Mouse (Mus musculus) forebrain, embryonic 11.5 days (tissue): ENCODE measurements around the gene Tmem263. TPM values are rescaled to one million over a fixed set of nuclear protein-coding genes. Genes with fewer than 3 reads are reported as not detected.
A peak's percentile ranks its signal among the peaks of the same experiment; 100 is the strongest.

Experiments
- ATAC-seq: fragments of 200-750 bp; cut with Nextera tagmentation; replicated peaks from 2 replicates; pipeline ENCODE4 v1.8.0; 2017; ENCODE audit warnings: moderate TSS enrichment; ENCODE audit not compliant: low FRiP score
- DNase-seq: peaks from one replicate; pipeline ENCODE4 v3.0.0-alpha.2; 2017; ENCODE audit warnings: low spot score
- H3K27ac ChIP-seq: fragments of 300-500 bp; sonication (generic); 2 replicates; pipeline ENCODE4 v1.5.1; 2014; ENCODE audit warnings: low read depth, low read length
- H3K27me3 ChIP-seq: fragments of 300-500 bp; sonication (generic); 2 replicates; pipeline ENCODE4 v1.6.1; 2014; ENCODE audit warnings: mild to moderate bottlenecking, low read length, mixed read lengths; ENCODE audit not compliant: control insufficient read depth, insufficient read depth
- H3K36me3 ChIP-seq: fragments of 300-500 bp; sonication (generic); 2 replicates; pipeline ENCODE4 v1.6.1; 2014; ENCODE audit warnings: mild to moderate bottlenecking, low read length, moderate library complexity, mixed read lengths; ENCODE audit not compliant: control insufficient read depth, insufficient read depth
- H3K4me1 ChIP-seq: fragments of 300-500 bp; sonication (generic); replicated peaks from 2 replicates; pipeline ENCODE4 v1.6.1; 2014; ENCODE audit warnings: low read length, mixed read lengths; ENCODE audit not compliant: control insufficient read depth, insufficient read depth
- H3K4me2 ChIP-seq: fragments of 300-500 bp; sonication (generic); 2 replicates; pipeline ENCODE4 v1.6.1; 2014; ENCODE audit warnings: low read depth, mild to moderate bottlenecking, low read length, moderate library complexity, mixed read lengths; ENCODE audit not compliant: severe bottlenecking
- H3K4me3 ChIP-seq: fragments of 300-500 bp; sonication (generic); 2 replicates; pipeline ENCODE4 v1.5.1; 2014; ENCODE audit warnings: low read depth, low read length
- H3K9ac ChIP-seq: fragments of 300-500 bp; sonication (generic); 2 replicates; pipeline ENCODE4 v1.6.1; 2014; ENCODE audit warnings: low read length
- H3K9me3 ChIP-seq: fragments of 300-500 bp; sonication (generic); 2 replicates; pipeline ENCODE4 v1.6.1; 2016; ENCODE audit warnings: low read length, mixed read lengths; ENCODE audit not compliant: control insufficient read depth
- WGBS: fragments of 180-500 bp; shearing (Covaris S2); extraction: QIAGEN DNeasy Blood & Tissue Kit; methylation state at CpG from one replicate; pipeline ENCODE4 v1.1.7; 2014; 5-methylcytosine and 5-hydroxymethylcytosine counted together
- polyA plus RNA-seq: library from polyadenylated mRNA; unstranded; fragments of >200 nt; fragmentation: Nextera tagmentation; extraction: Ambion mirVana; gene quantifications from 2 replicates; pipeline ENCODE4 v1.2.1, GENCODE M21; 2014

Gene Tmem263
- polyA plus RNA-seq, 1 experiment from 2014 or later: 66.5 TPM

DNA sequence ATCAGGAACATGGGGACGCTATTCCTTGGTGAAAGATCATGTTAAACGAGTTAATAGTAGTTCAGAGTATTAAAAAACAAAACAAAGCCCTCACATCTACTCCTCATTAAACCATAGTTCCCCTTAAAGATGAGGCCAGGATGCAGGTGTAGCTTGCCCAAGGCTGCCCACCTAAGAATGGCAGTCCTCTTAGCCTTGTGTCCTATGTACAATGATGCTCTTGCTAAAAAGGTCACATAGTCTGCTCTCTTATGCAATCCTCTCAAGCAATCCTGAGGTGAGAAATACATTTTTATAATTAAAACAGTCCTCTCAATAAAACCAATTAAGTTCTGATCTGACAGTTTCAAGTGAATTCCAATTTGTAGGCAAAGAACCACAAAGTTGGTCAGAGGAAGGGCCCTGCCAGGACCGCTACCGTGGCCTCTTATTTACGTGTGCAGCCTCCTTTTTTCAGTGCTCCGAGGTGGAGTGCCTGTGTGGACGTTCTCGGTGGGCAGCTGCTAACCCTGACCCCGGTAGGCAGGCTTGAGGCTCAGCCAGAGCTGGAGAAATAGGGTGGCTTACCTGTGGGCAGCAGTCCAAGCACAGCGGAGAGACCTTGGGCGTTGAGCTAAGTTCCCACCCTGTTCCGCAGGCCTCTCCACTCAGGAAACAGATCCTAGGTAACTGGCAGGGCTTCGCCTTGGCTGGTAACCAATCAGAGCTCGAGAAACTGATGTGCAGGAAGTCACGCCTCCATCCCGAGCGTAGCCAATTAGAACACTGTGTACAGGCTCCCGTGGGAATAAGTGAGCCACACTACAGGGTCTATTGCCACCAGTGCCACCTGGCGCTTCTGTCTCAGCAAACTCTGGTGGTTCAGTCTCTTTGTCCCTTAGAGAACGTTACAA lies 25.2 kb downstream of the Tmem263 start, which contains the start of gene Mterf2:
Gene Mterf2, minus strand, starts transcription at position 633 of the 893 bp plus-strand sequence.
- Histone ChIP-seq H3K4me1 (peaks cover 5% of the 10 kb centered on the region; the same call in 1 of the 2 replicates), H3K36me3 (no peaks in the 10 kb centered on the region; the same call in 1 of the 2 replicates), H3K9ac (peak within 1 kb of the TSS; percentile 73), H3K27ac (no peak within 1 kb of the TSS), H3K9me3 (no peaks in the 10 kb centered on the region), H3K4me3 (peak within 1 kb of the TSS; percentile 68), H3K27me3 (no peaks in the 10 kb centered on the region), H3K4me2 (peak within 1 kb of the TSS; percentile 66)
- WGBS: 8% methylated on average over 20 of the region's 20 CpGs
- DNase-seq: peak; percentile 93
- peak; percentile 100 for ATAC-seq

DNA sequence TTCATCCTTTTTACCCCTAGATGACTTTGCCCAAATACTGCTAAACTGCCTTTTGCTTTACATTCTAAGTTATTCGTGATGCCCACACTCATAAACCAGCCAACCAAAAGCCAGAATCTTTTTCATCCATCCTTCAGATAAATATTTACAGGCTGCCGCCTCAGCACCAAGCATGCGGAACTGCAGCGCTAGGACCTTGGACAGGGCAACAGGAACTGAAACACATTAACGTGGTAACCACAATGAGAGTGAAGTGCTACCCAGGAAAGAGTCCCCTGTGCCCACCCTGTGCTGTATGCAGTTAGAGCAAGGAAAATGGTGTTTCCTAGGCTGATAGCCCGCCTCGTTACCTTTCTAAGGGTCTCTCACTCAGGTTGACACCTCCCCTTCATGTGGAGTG lies 26.0 kb downstream of the Tmem263 start:
- WGBS: 21% methylated on average over 7 of the region's 7 CpGs
- no peak overlapping the region for H3K27ac ChIP-seq

DNA sequence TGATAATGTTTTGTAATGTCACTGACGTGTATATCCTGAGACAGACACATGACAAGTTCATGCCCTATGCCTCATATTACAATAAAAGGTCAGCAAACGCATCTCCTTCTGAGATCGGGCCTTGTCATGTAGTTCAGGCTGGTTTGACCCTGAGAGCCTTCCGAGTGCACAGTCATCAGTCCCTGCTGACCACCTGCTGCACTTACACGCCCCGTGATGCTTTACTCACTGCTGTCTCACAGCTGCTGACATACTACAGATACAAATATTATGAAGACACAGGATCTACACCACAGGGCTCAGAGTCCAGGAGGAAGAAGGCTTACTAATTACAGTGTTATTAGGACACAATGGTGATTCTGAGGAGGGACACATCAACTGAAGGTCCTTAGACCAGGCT lies 34.1 kb downstream of the Tmem263 start:
- Histone ChIP-seq H3K36me3 (no peaks in the 10 kb centered on the region; the same call in 1 of the 2 replicates), H3K27me3 (no peaks in the 10 kb centered on the region), H3K4me2 (no peak overlapping the region), H3K4me1 (no peaks in the 10 kb centered on the region), H3K4me3 (no peak overlapping the region), H3K9me3 (no peaks in the 10 kb centered on the region), H3K9ac (no peak overlapping the region), H3K27ac (no peak overlapping the region)
- 88% methylated on average over 6 of the region's 6 CpGs for WGBS
- ATAC-seq: no peak
- no peak for DNase-seq

More for the DNA sequence above, 26.0 kb downstream of the Tmem263 start:
- Histone ChIP-seq H3K4me2 (peak overlapping the region; percentile 66), H3K9me3 (no peaks in the 10 kb centered on the region), H3K36me3 (no peaks in the 10 kb centered on the region), H3K27me3 (no peaks in the 10 kb centered on the region), H3K4me3 (peak overlapping the region; percentile 68; the same call in 1 of the 2 replicates), H3K9ac (peak overlapping the region; percentile 25), H3K4me1 (peaks cover 5% of the 10 kb centered on the region; the same call in 1 of the 2 replicates)
- ATAC-seq: peak; percentile 8; the same call in 1 of the 2 replicates
- DNase-seq: no peak

DNA sequence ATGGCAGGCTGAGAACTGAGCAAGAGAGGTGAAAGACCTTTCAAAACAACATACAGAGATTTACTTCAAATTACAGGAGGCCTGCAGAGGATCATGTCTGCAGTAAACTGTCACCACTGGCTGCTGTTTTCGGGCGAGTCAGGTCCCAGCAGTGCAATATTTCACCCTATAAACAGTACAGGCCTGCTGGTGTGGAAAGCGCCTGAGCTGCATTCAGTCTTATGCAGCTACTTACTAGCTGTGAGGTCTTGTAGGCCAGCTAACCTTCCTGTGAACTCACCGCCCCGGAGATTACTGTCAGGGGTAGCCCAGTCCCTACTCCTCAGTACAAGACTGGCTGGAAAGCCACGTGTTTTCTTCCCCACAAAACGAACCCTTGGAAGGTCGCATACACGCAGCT lies 39.0 kb downstream of the Tmem263 start:
- Histone ChIP-seq H3K9ac (no peak overlapping the region), H3K27me3 (no peaks in the 10 kb centered on the region), H3K4me1 (no peaks in the 10 kb centered on the region), H3K36me3 (peaks cover 2% of the 10 kb centered on the region; the same call in 1 of the 2 replicates), H3K4me2 (no peak overlapping the region), H3K9me3 (no peaks in the 10 kb centered on the region), H3K27ac (no peak overlapping the region), H3K4me3 (no peak overlapping the region)
- no peak for ATAC-seq
- DNase-seq: no peak
- 87% methylated on average over 9 of the region's 9 CpGs for WGBS

DNA sequence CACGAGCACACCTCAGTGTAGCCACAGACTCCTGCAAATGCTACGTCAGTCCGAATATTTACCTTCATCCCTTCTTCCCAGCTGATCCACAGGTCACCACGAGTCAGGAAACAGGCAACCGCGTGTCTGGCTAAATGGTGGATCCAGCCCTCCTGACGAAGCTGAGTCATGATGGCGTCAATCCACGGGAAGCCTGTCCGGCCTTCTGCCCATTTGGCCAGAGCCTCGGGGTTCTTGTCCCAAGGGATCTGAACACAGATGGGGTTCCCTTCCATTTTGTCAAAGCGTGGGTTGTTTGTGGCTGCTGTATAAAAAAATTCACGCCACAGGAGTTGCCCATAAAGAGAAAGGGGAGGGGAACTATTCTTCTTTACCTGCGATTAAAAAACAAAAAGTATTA lies 43.9 kb downstream of the Tmem263 start:
- no peak overlapping the region for H3K4me2 ChIP-seq
- no peak overlapping the region for H3K27ac ChIP-seq
- no peak overlapping the region for H3K4me3 ChIP-seq
- no peaks in the 10 kb centered on the region for H3K27me3 ChIP-seq
- H3K36me3 ChIP-seq: peaks cover 2% of the 10 kb centered on the region; the same call in 1 of the 2 replicates
- 93% methylated on average over 14 of the region's 14 CpGs for WGBS
- DNase-seq: no peak
- H3K9ac ChIP-seq: no peak overlapping the region
- no peak for ATAC-seq
- H3K4me1 ChIP-seq: no peaks in the 10 kb centered on the region
- H3K9me3 ChIP-seq: no peaks in the 10 kb centered on the region

DNA sequence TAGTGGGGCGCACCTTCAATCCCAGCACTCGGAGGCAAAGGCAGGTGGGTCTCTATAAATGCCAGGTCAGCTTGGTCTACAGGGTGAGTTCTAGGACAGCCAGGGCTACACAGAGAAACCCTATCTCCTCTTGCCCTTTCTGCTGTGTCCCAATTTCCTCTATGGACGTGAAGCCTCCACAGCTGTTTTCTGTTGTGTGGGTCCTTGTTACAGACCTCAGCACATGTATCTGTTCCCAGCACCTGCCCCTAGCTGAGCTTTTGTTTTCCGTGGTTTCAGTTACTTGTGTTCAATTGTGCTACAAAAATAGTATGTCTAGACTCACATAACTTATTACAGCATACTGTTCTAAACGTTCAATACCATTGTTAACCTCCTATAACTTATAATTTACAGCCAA lies 46.8 kb downstream of the Tmem263 start:
- no peaks in the 10 kb centered on the region for H3K9me3 ChIP-seq
- DNase-seq (no peak), ATAC-seq (no peak)
- 82% methylated on average over 5 of the region's 5 CpGs for WGBS
- H3K27ac ChIP-seq: no peak overlapping the region
- no peak overlapping the region for H3K4me3 ChIP-seq
- no peak overlapping the region for H3K9ac ChIP-seq
- H3K27me3 ChIP-seq: no peaks in the 10 kb centered on the region
- H3K4me2 ChIP-seq: no peak overlapping the region
- H3K4me1 ChIP-seq: no peaks in the 10 kb centered on the region
- peaks cover 2% of the 10 kb centered on the region; the same call in 1 of the 2 replicates for H3K36me3 ChIP-seq

DNA sequence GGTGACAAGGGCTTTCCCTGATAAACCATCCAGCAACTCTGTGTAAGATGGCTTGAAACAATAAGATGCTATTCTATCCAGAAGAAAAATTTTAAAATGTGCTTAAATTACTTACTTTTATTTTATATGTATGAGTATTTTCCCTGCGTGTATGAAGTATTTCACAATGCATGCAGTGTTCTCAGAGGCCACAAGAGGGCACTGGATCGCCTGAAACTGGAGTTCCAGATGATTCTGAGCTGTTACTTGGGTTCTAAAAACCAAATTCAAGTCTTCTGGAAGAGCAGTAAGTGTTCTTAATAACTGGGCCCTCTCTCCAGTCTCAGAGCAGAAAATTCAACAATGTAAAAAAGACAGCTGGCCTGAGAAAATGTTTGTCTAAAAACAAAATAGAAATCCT lies 51.8 kb downstream of the Tmem263 start:
- no peak overlapping the region for H3K4me2 ChIP-seq
- ATAC-seq: no peak
- WGBS: 12% methylated on average over 2 of the region's 2 CpGs
- no peaks in the 10 kb centered on the region for H3K27me3 ChIP-seq
- H3K9me3 ChIP-seq: no peaks in the 10 kb centered on the region
- no peaks in the 10 kb centered on the region for H3K4me1 ChIP-seq
- no peaks in the 10 kb centered on the region for H3K36me3 ChIP-seq
- H3K27ac ChIP-seq: no peak overlapping the region
- no peak overlapping the region for H3K4me3 ChIP-seq
- no peak overlapping the region for H3K9ac ChIP-seq
- peak; percentile 69 for DNase-seq

DNA sequence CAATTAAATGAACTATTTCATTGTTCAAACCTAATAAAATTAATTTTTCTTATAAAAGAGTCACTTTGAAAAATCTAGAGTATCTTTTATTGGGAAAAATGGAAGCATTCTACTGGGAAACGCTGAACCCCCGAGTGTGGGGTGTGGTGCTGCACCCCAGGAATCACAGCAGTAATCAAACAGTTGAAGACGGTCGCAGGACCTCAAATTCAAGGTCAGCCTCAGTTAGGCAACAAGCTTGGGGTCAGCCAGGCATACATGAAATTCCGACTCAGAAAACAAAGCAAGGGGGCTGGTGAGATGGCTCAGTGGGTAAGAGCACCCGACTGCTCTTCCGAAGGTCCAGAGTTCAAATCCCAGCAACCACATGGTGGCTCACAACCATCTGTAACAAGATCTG lies 55.0 kb downstream of the Tmem263 start:
- WGBS: 90% methylated on average over 7 of the region's 7 CpGs
- no peak overlapping the region for H3K4me3 ChIP-seq
- H3K9ac ChIP-seq: no peak overlapping the region

More for the DNA sequence above, 55.0 kb downstream of the Tmem263 start:
- Histone ChIP-seq H3K4me1 (no peaks in the 10 kb centered on the region), H3K4me2 (no peak overlapping the region), H3K27ac (no peak overlapping the region), H3K27me3 (no peaks in the 10 kb centered on the region), H3K36me3 (no peaks in the 10 kb centered on the region), H3K9me3 (no peaks in the 10 kb centered on the region)
- ATAC-seq: no peak
- no peak for DNase-seq
